Mouse (Mus musculus): ENCODE data around the gene Phxr2. TPM values are rescaled to one million over a fixed set of nuclear protein-coding genes. Genes with fewer than 3 reads are reported as not detected.

The Phxr2 gene
- total and polyA plus RNA-seq, 3 experiments: not detected

GRCm38 (mm10) chr10:99126954-99127353, 829 bp upstream of the Phxr2 start (continued):
- TF ChIP-seq TBP (conservative IDR thresholded peaks at IDR 0.05; ENCODE audit: low read depth, low read length) (no peak), CHD1 (IDR thresholded peaks at IDR 0.05; ENCODE audit: low read depth, low read length) (no peak)

DNA sequence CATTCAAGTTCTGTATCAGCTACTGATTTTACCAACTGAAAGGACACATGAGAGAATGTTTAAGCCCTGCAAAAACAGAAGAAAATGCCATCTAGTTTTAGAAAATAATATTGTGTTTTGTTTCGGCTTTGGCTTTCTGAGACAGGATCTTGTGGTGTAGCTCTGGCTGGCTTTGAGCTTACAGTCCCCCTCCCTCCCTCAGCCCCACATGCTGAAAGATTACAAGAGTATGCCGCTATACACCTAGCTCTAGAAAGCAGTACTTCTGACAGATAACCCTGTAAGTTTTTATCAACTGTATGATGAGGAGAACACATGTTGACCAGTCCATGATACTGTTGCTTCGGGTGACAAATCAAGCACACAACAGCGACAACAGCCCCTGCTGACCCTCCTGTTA, 6.7 kb downstream of the Phxr2 start:
- H3K4me2 ChIP-seq (ENCODE audit: insufficient read depth, low read depth, poor library complexity, severe bottlenecking): no peak overlapping the region
- H3K27ac ChIP-seq (ENCODE audit: insufficient read depth, low read depth): no peak overlapping the region
- no peaks in the 10 kb centered on the region for H3K9me3 ChIP-seq (replicated peaks; ENCODE audit: low read length)
- TF ChIP-seq ETS1 (conservative IDR thresholded peaks at IDR 0.05; ENCODE audit: low read depth, low read length): no peak
- no peak for TF ChIP-seq USF1 (IDR thresholded peaks at IDR 0.05; ENCODE audit: low read depth, low read length)
- TF ChIP-seq USF2 (conservative IDR thresholded peaks at IDR 0.05; ENCODE audit: low read depth, low read length): no peak
- TF ChIP-seq IRF4 (IDR thresholded peaks at IDR 0.05; ENCODE audit: low read depth, low read length): no peak
- TF ChIP-seq CTCF (conservative IDR thresholded peaks at IDR 0.05 in 1 of 2, IDR thresholded peaks at IDR 0.05 in 1 of 2; ENCODE audit: low read depth in 2 of 2, low read length in 2 of 2): no peak
- no peak for TF ChIP-seq ELF1 (IDR thresholded peaks at IDR 0.05; ENCODE audit: low read depth, low read length)
- TF ChIP-seq GABPA (IDR thresholded peaks at IDR 0.05; ENCODE audit: insufficient replicate concordance, low read depth, low read length): no peak
- no peak for TF ChIP-seq MAX (IDR thresholded peaks at IDR 0.05; ENCODE audit: low read length)
- no peak for TF ChIP-seq JUND (conservative IDR thresholded peaks at IDR 0.05; ENCODE audit: low read depth, low read length)
- TF ChIP-seq MYC (IDR thresholded peaks at IDR 0.05; ENCODE audit: low read depth, low read length): no peak
- no peak for TF ChIP-seq MAZ (IDR thresholded peaks at IDR 0.05; ENCODE audit: low read depth, low read length)
- no peak for TF ChIP-seq UBTF (IDR thresholded peaks at IDR 0.05; ENCODE audit: low read depth, low read length)
- TF ChIP-seq POLR2AphosphoS2 (IDR thresholded peaks at IDR 0.05; ENCODE audit: low read depth, low read length): no peak
- TF ChIP-seq POLR2A (IDR thresholded peaks at IDR 0.05; ENCODE audit: low read depth, low read length): no peak
- no peak for TF ChIP-seq NRF1 (IDR thresholded peaks at IDR 0.05; ENCODE audit: low read depth, low read length)
- TF ChIP-seq SMC3 (IDR thresholded peaks at IDR 0.05; ENCODE audit: low read depth, low read length): no peak
- no peak for TF ChIP-seq KAT2A (IDR thresholded peaks at IDR 0.05; ENCODE audit: insufficient replicate concordance, low read length)
- TF ChIP-seq CHD2 (IDR thresholded peaks at IDR 0.05; ENCODE audit: low read length): no peak
- no peak for TF ChIP-seq RAD21 (IDR thresholded peaks at IDR 0.05; ENCODE audit: low read depth, low read length)
- TF ChIP-seq MEF2A (IDR thresholded peaks at IDR 0.05; ENCODE audit: borderline replicate concordance, low read depth, low read length): no peak
- H3K79me2 ChIP-seq (replicated peaks; ENCODE audit: control insufficient read depth, extremely low read depth, insufficient read depth, poor library complexity, severe bottlenecking): no peaks in the 10 kb centered on the region
- DNase-seq (ENCODE audit: extremely low read depth): no peak
- dilution Hi-C loops (cut with MboI; ENCODE audit: extremely low pct_ligation_motif_present, extremely low pct_unique_long_range_greater_than_20kb, low sequenced_read_pairs): no loop called here
- H3K36me3 ChIP-seq (replicated peaks in 1 of 2; ENCODE audit: control insufficient read depth in 1 of 2, insufficient read depth in 1 of 2, low read length in 1 of 2): peaks cover 0 to 24% of the 10 kb centered on the region in 2 experiments
- no peaks in the 10 kb centered on the region for H3K27me3 ChIP-seq (replicated peaks)
- H3K9ac ChIP-seq (ENCODE audit: insufficient read depth, low read depth): no peak overlapping the region
- H3K4me1 ChIP-seq (ENCODE audit: control insufficient read depth in 1 of 2, insufficient read depth in 2 of 2): no peaks in the 10 kb centered on the region
- in situ Hi-C loops (cut with MboI; ENCODE audit: low pct_ligation_motif_present, low pct_unique_long_range_greater_than_20kb, low sequenced_read_pairs): no loop called here
- no peak overlapping the region for H3K4me3 ChIP-seq (replicated peaks in 1 of 3; ENCODE audit: low read depth in 2 of 3, low read length in 2 of 3, poor library complexity in 1 of 3)

Measured in CH12.LX (cell line).